Mouse (Mus musculus): ENCODE results near the gene Btnl1.

DNA sequence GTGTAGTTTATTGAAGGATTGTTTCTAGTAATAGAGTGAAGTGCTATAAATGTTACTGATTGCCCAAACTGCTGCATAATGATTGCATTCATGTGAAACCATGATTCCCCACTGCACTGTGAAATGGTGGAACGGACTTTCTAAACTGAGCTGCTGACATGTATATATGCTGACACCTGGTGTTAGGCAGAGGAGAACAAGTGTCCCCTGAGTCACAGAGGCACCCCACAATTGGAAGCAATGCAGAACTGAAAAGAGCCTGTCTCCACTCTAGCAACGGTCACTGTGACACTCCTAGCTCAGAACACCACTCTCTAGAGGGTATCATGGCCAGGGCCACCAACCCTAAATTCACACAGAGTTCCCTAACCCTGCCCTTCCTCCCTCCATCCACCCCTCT, 1.8 kb downstream of the Btnl1 start:
- no peak for TF ChIP-seq POLR2A (IDR thresholded peaks at IDR 0.05; ENCODE audit: extremely low read depth, insufficient read depth, low read length)
- no peak for TF ChIP-seq CTCF (IDR thresholded peaks at IDR 0.05; ENCODE audit: low read depth, low read length)

Data from liver, adult 2 months (tissue).